Mouse (Mus musculus) cerebellum, adult 2 months (tissue): ENCODE measurements around the gene Wfdc16. TPM values are rescaled to one million over a fixed set of nuclear protein-coding genes. Genes with fewer than 3 reads are reported as not detected.
"Not testable (repeated sequence)": the region's sequence is repeated elsewhere in the genome, so short reads cannot be mapped to it uniquely, and the experiment has no call there.

Experiments used
- DNase-seq, 2 experiments: peaks; one replicate each; pipeline ENCODE4 v3.0.0; 2021
- H3K27ac ChIP-seq: fragments of 200-500 bp; 2 replicates; pipeline ENCODE4 v1.5.1; 2012; ENCODE audit warnings: low read length, control low read depth, inconsistent platforms; ENCODE audit not compliant: insufficient read depth
- H3K27me3 ChIP-seq: fragments of 200-500 bp; 2 replicates; pipeline ENCODE4 v1.6.1; 2012; ENCODE audit warnings: inconsistent platforms, mild to moderate bottlenecking, low read length, moderate library complexity; ENCODE audit not compliant: control insufficient read depth, insufficient read depth
- H3K4me1 ChIP-seq: fragments of 200-500 bp; 2 replicates; pipeline ENCODE4 v1.6.1; 2011; ENCODE audit warnings: low read length; ENCODE audit not compliant: control insufficient read depth, insufficient read depth
- H3K4me3 ChIP-seq: fragments of 200-500 bp; replicated peaks from 2 replicates; pipeline ENCODE3; 2011; ENCODE audit warnings: mild to moderate bottlenecking, low read depth, low read length, control low read depth; ENCODE audit not compliant: insufficient read depth
- CTCF ChIP-seq: fragments of 200-500 bp; IDR thresholded peaks from 2 replicates; pipeline ENCODE4 v1.5.1; 2011; ENCODE audit warnings: low read depth, mild to moderate bottlenecking, control low read depth, low read length, moderate library complexity, borderline replicate concordance; ENCODE audit not compliant: insufficient read depth
- POLR2A ChIP-seq: fragments of 200-500 bp; IDR thresholded peaks from 2 replicates; pipeline ENCODE4 v1.6.1; 2011; ENCODE audit warnings: low read length, control low read depth, borderline replicate concordance; ENCODE audit not compliant: insufficient read depth
- WGBS: fragments of 180-500 bp; shearing (Covaris S2); methylation state at CpG from one replicate; pipeline ENCODE4 v1.1.7; 2018; 5-methylcytosine and 5-hydroxymethylcytosine counted together
- polyA plus RNA-seq: library from polyadenylated mRNA; depleted of rRNA; stranded (reverse); fragments of >200 nt; gene quantifications from 2 replicates; pipeline ENCODE4 v1.2.3, GENCODE M21; 2012; rRNA removed

The Wfdc16 gene
- polyA plus RNA-seq, 1 experiment: not detected

DNA sequence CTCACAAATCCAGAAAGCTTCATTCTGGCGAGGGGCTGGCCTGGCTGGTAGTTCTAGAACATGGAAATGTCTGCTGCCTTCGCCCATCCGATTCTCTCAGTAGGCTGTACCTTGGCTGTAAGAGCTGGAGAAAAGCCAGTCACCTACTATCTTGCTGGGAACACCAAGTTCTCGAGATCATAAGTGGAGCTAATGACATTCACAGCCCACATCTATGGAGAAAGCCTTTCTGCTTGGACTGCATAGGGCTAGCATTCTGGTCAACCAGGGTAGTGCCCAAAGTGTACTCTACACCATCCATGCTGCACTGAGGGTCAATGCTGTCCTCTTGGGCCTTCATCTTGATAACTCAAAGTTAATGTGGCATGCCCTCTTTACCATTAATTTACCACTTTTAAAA lies 45.1 kb downstream of the Wfdc16 start, which contains the start of gene Eppin:
Gene Eppin (minus strand): TSS at position 101 of the 400 bp plus-strand sequence.
- no peaks in the 10 kb centered on the region; the same call in 1 of the 2 replicates for H3K27me3 ChIP-seq
- no peak within 1 kb of the TSS for H3K27ac ChIP-seq
- 58% methylated on average over 4 of the region's 4 CpGs for WGBS
- H3K4me3 ChIP-seq: no peak within 1 kb of the TSS
- TF ChIP-seq POLR2A (no peak), CTCF (no peak)
- no peak for DNase-seq
- no peaks in the 10 kb centered on the region for H3K4me1 ChIP-seq

DNA sequence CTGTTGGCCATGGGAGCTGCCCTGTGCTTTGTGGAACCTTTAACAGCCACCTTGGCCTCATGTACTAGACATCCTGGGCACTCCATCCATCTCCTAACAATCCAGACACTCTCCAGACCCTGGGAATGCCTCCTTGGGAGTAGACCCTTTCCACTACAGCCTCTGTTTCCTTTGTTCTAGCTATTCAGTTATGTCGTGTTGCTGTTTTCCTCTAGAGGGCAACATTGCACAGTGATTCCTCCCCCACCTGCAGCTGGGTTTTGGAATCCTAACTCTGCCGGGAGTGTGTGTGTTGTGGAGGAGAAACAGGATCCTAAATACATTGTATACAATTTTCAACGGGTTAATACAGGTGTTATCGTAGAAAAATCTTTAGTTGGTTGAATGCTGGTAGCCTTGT lies 46.6 kb downstream of the Wfdc16 start:
- H3K4me3 ChIP-seq: no peak overlapping the region
- peak; percentile 60; the same call in 1 of the 2 replicates for TF ChIP-seq CTCF
- TF ChIP-seq POLR2A: no peak
- no peaks in the 10 kb centered on the region for H3K4me1 ChIP-seq
- no peaks in the 10 kb centered on the region; the same call in 1 of the 2 replicates for H3K27me3 ChIP-seq
- WGBS: 4% methylated on average over 4 of the region's 4 CpGs
- H3K27ac ChIP-seq: no peak overlapping the region
- DNase-seq: no peak

DNA sequence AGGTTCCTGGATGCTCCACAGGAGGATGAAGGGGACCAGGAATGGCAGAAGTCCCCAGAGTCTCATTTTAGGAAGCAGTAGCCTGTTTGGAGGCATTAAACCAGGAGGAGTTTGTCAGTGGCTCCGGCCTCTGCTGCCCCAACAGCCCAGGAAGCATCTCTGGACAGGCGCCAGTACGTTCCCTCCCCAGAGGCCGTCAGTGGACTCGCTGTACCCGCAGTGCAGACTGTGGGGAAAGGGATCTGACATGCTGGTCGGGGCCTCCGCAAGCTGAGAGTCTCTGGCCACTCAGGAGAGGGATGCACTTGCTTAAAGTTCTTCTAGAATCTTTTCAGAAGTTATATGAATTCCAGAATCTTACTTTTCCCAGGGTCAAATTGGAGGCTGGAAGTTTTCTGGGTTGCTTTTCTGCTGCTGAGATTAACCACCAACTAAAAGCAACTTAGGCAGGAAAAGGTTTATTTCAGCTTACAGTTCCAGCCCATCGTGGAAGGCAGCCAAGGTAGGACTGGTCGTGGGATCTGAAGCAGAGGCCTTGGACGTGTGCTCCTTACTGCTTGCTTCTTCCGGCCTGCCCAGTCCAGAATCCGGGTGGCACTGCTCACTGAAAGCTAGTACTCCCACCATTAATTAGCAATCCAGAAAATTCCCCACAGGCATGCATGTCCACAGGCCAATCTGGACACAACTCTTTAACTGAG lies 53.4 kb downstream of the Wfdc16 start, which contains the start of gene Wfdc6a:
Gene Wfdc6a (minus strand): TSS at position 423 of the 701 bp plus-strand sequence.
- DNase-seq, H3K4me1 ChIP-seq, H3K27me3 ChIP-seq, H3K4me3 ChIP-seq, H3K27ac ChIP-seq: not testable (repeated sequence)
- WGBS: 19% methylated on average over 13 of the region's 13 CpGs

Other genes with a start within 250 kb of the Wfdc16 start
- 0.80 TPM in 1 of 2 replicates, not detected in the other for gene Slpi, start 249.7 kb downstream of the Wfdc16 start, polyA plus RNA-seq
- gene Rbpjl, start 235.7 kb downstream of the Wfdc16 start, polyA plus RNA-seq: 0.34 and 0.36 TPM in 2 replicates
- 5.5 and 5.9 TPM in 2 replicates for gene Matn4, start 233.6 kb downstream of the Wfdc16 start, polyA plus RNA-seq
- 65.7 and 69.5 TPM in 2 replicates for gene Sdc4, start 194.9 kb downstream of the Wfdc16 start, polyA plus RNA-seq
- 73.7 and 75.4 TPM in 2 replicates for gene Sys1, start 181.8 kb downstream of the Wfdc16 start, polyA plus RNA-seq
- gene Gm20458, start 177.8 kb downstream of the Wfdc16 start, polyA plus RNA-seq: 16.7 and 21.0 TPM in 2 replicates
- gene Trp53tg5, start 165.1 kb downstream of the Wfdc16 start, polyA plus RNA-seq: not detected in 2 replicates
- gene Dbndd2, start 152.7 kb downstream of the Wfdc16 start, polyA plus RNA-seq: 428 and 462 TPM in 2 replicates
- 103 and 109 TPM in 2 replicates for gene Pigt, start 141.3 kb downstream of the Wfdc16 start, polyA plus RNA-seq
- 0.87 and 2.1 TPM in 2 replicates for gene Wfdc2, start 76.4 kb downstream of the Wfdc16 start, polyA plus RNA-seq
- gene Spint3, start 65.3 kb downstream of the Wfdc16 start, polyA plus RNA-seq: not detected in 2 replicates
- gene Wfdc6a, start 53.3 kb downstream of the Wfdc16 start, polyA plus RNA-seq: 0.24 TPM in 1 of 2 replicates, not detected in the other
- not detected in 2 replicates for gene Eppin, start 45.2 kb downstream of the Wfdc16 start, polyA plus RNA-seq
- 0.11 and 0.20 TPM in 2 replicates for gene Wfdc6b, start 25.3 kb downstream of the Wfdc16 start, polyA plus RNA-seq
- 0.06 TPM in 1 of 2 replicates, not detected in the other for gene Wfdc8, start 25.2 kb downstream of the Wfdc16 start, polyA plus RNA-seq
- gene Wfdc10, start 17.2 kb upstream of the Wfdc16 start, polyA plus RNA-seq: not detected in 2 replicates
- gene Wfdc9, start 17.8 kb upstream of the Wfdc16 start, polyA plus RNA-seq: not detected in 2 replicates
- not detected in 2 replicates for gene Wfdc11, start 35.3 kb upstream of the Wfdc16 start, polyA plus RNA-seq
- gene Wfdc13, start 46.3 kb upstream of the Wfdc16 start, polyA plus RNA-seq: not detected in 2 replicates
- gene Spint4, start 59.7 kb upstream of the Wfdc16 start, polyA plus RNA-seq: not detected in 2 replicates
- not detected in 2 replicates for gene Spint5, start 76.5 kb upstream of the Wfdc16 start, polyA plus RNA-seq
- 0.84 and 0.93 TPM in 2 replicates for gene Wfdc3, start 107.1 kb upstream of the Wfdc16 start, polyA plus RNA-seq
- 43.1 and 44.3 TPM in 2 replicates for gene Dnttip1, start 107.2 kb upstream of the Wfdc16 start, polyA plus RNA-seq
- 0.55 and 1.0 TPM in 2 replicates for gene Ube2c, start 131.1 kb upstream of the Wfdc16 start, polyA plus RNA-seq
- 0.57 and 0.62 TPM in 2 replicates for gene Tnnc2, start 141.2 kb upstream of the Wfdc16 start, polyA plus RNA-seq
- gene Snx21, start 147.0 kb upstream of the Wfdc16 start, polyA plus RNA-seq: 70.7 and 70.8 TPM in 2 replicates
- gene Acot8, start 166.1 kb upstream of the Wfdc16 start, polyA plus RNA-seq: 36.5 and 39.3 TPM in 2 replicates
- gene Zswim3, start 166.3 kb upstream of the Wfdc16 start, polyA plus RNA-seq: 7.6 and 8.1 TPM in 2 replicates
- 19.4 and 20.0 TPM in 2 replicates for gene Zswim1, start 183.9 kb upstream of the Wfdc16 start, polyA plus RNA-seq
- 0.25 and 0.30 TPM in 2 replicates for gene Spata25, start 189.7 kb upstream of the Wfdc16 start, polyA plus RNA-seq
- 177 and 191 TPM in 2 replicates for gene Ctsa, start 194.1 kb upstream of the Wfdc16 start, polyA plus RNA-seq
- gene Neurl2, start 194.7 kb upstream of the Wfdc16 start, polyA plus RNA-seq: 6.1 and 6.3 TPM in 2 replicates
- 203 and 218 TPM in 2 replicates for gene Pltp, start 218.9 kb upstream of the Wfdc16 start, polyA plus RNA-seq
- 54.9 and 56.3 TPM in 2 replicates for gene Pcif1, start 240.5 kb upstream of the Wfdc16 start, polyA plus RNA-seq